Mouse (Mus musculus): ENCODE data around the gene Gm16253. TPM values are rescaled to one million over a fixed set of nuclear protein-coding genes. Genes with fewer than 3 reads are reported as not detected.

Gene Gm16253
- polyA plus RNA-seq, 1 experiment from 2014 or later = 1.0 TPM

- ATAC-seq (replicated peaks; ENCODE audit: low FRiP score) = no peak
- 89% methylated on average over 11 of the region's 11 CpGs for WGBS
- H3K4me2 ChIP-seq (ENCODE audit: low read depth, low read length, severe bottlenecking) = no peak overlapping the region
Observed at GRCm38 (mm10) chr3:96543345-96543744, 33.4 kb upstream of the Gm16253 start.

GRCm38 (mm10) chr3:96545565-96545964 lies 31.2 kb upstream of the Gm16253 start:
- Histone ChIP-seq H3K4me2 (ENCODE audit: low read depth, low read length, severe bottlenecking) (no peak overlapping the region), H3K9me3 (ENCODE audit: control insufficient read depth, low read length) (no peaks in the 10 kb centered on the region), H3K9ac (ENCODE audit: low read length) (no peak overlapping the region), H3K36me3 (ENCODE audit: control insufficient read depth, insufficient read depth, low read length) (no peaks in the 10 kb centered on the region), H3K4me1 (replicated peaks; ENCODE audit: control insufficient read depth, insufficient read depth, low read length) (no peaks in the 10 kb centered on the region), H3K27me3 (ENCODE audit: control insufficient read depth, insufficient read depth, low read length) (no peaks in the 10 kb centered on the region), H3K4me3 (ENCODE audit: low read depth, low read length) (no peak overlapping the region), H3K27ac (ENCODE audit: low read depth, low read length) (no peak overlapping the region)
- 41% methylated on average over 1 of the region's 1 CpGs for WGBS
- ATAC-seq (replicated peaks; ENCODE audit: low FRiP score) (no peak), DNase-seq (ENCODE audit: low spot score) (no peak)

More at GRCm38 (mm10) chr3:96543345-96543744, 33.4 kb upstream of the Gm16253 start:
- Histone ChIP-seq H3K4me3 (ENCODE audit: low read depth, low read length) (no peak overlapping the region), H3K9ac (ENCODE audit: low read length) (no peak overlapping the region), H3K27ac (ENCODE audit: low read depth, low read length) (no peak overlapping the region), H3K27me3 (ENCODE audit: control insufficient read depth, insufficient read depth, low read length) (no peaks in the 10 kb centered on the region), H3K9me3 (ENCODE audit: control insufficient read depth, low read length) (no peaks in the 10 kb centered on the region), H3K36me3 (ENCODE audit: control insufficient read depth, insufficient read depth, low read length) (no peaks in the 10 kb centered on the region), H3K4me1 (replicated peaks; ENCODE audit: control insufficient read depth, insufficient read depth, low read length) (no peaks in the 10 kb centered on the region)
- DNase-seq (ENCODE audit: low spot score) = no peak

- Histone ChIP-seq H3K4me3 (ENCODE audit: low read depth, low read length) (no peak overlapping the region), H3K36me3 (ENCODE audit: control insufficient read depth, insufficient read depth, low read length) (no peaks in the 10 kb centered on the region), H3K4me2 (ENCODE audit: low read depth, low read length, severe bottlenecking) (0 out of 2 replicates have a peak overlapping the region, but pooled peaks have one; percentile 31), H3K4me1 (replicated peaks; ENCODE audit: control insufficient read depth, insufficient read depth, low read length) (no peaks in the 10 kb centered on the region), H3K27ac (ENCODE audit: low read depth, low read length) (no peak overlapping the region), H3K9ac (ENCODE audit: low read length) (no peak overlapping the region), H3K27me3 (ENCODE audit: control insufficient read depth, insufficient read depth, low read length) (no peaks in the 10 kb centered on the region), H3K9me3 (ENCODE audit: control insufficient read depth, low read length) (no peaks in the 10 kb centered on the region)
- WGBS = 43% methylated on average over 4 of the region's 4 CpGs
- ATAC-seq (replicated peaks; ENCODE audit: low FRiP score) (no peak), DNase-seq (ENCODE audit: low spot score) (no peak)
Observed at GRCm38 (mm10) chr3:96546880-96547279, 29.9 kb upstream of the Gm16253 start.

- 6% methylated on average over 14 of the region's 14 CpGs for WGBS
- ATAC-seq (replicated peaks; ENCODE audit: low FRiP score) = no peak; the same call in 1 of the 2 replicates
- DNase-seq (ENCODE audit: low spot score) = peak; percentile 84
Observed at GRCm38 (mm10) chr3:96547389-96547960, 29.3 kb upstream of the Gm16253 start.

GRCm38 (mm10) chr3:96548824-96549223 lies 28.0 kb upstream of the Gm16253 start:
- no peak overlapping the region for H3K9ac ChIP-seq (ENCODE audit: low read length)
- ATAC-seq (replicated peaks; ENCODE audit: low FRiP score) (no peak), DNase-seq (ENCODE audit: low spot score) (no peak)
- no peaks in the 10 kb centered on the region for H3K27me3 ChIP-seq (ENCODE audit: control insufficient read depth, insufficient read depth, low read length)
- no peaks in the 10 kb centered on the region for H3K4me1 ChIP-seq (replicated peaks; ENCODE audit: control insufficient read depth, insufficient read depth, low read length)
- WGBS = 84% methylated on average over 7 of the region's 7 CpGs
- H3K4me3 ChIP-seq (ENCODE audit: low read depth, low read length) = no peak overlapping the region
- no peak overlapping the region for H3K27ac ChIP-seq (ENCODE audit: low read depth, low read length)
- no peaks in the 10 kb centered on the region for H3K9me3 ChIP-seq (ENCODE audit: control insufficient read depth, low read length)
- H3K4me2 ChIP-seq (ENCODE audit: low read depth, low read length, severe bottlenecking) = no peak overlapping the region
- H3K36me3 ChIP-seq (ENCODE audit: control insufficient read depth, insufficient read depth, low read length) = no peaks in the 10 kb centered on the region

More at GRCm38 (mm10) chr3:96547389-96547960, 29.3 kb upstream of the Gm16253 start:
- no peak overlapping the region for H3K27ac ChIP-seq (ENCODE audit: low read depth, low read length)
- no peak overlapping the region for H3K4me3 ChIP-seq (ENCODE audit: low read depth, low read length)
- H3K9me3 ChIP-seq (ENCODE audit: control insufficient read depth, low read length) = no peaks in the 10 kb centered on the region
- H3K9ac ChIP-seq (ENCODE audit: low read length) = no peak overlapping the region
- no peaks in the 10 kb centered on the region for H3K36me3 ChIP-seq (ENCODE audit: control insufficient read depth, insufficient read depth, low read length)
- no peaks in the 10 kb centered on the region for H3K27me3 ChIP-seq (ENCODE audit: control insufficient read depth, insufficient read depth, low read length)
- peak overlapping the region; percentile 31 for H3K4me2 ChIP-seq (ENCODE audit: low read depth, low read length, severe bottlenecking)
- no peaks in the 10 kb centered on the region for H3K4me1 ChIP-seq (replicated peaks; ENCODE audit: control insufficient read depth, insufficient read depth, low read length)

- H3K9me3 ChIP-seq (ENCODE audit: control insufficient read depth, low read length) = no peaks in the 10 kb centered on the region
- no peaks in the 10 kb centered on the region for H3K36me3 ChIP-seq (ENCODE audit: control insufficient read depth, insufficient read depth, low read length)
- H3K4me1 ChIP-seq (replicated peaks; ENCODE audit: control insufficient read depth, insufficient read depth, low read length) = no peaks in the 10 kb centered on the region
- H3K9ac ChIP-seq (ENCODE audit: low read length) = no peak overlapping the region
- 84% methylated on average over 5 of the region's 5 CpGs for WGBS
- H3K4me3 ChIP-seq (ENCODE audit: low read depth, low read length) = no peak overlapping the region
- DNase-seq (ENCODE audit: low spot score) = no peak
- H3K27me3 ChIP-seq (ENCODE audit: control insufficient read depth, insufficient read depth, low read length) = no peaks in the 10 kb centered on the region
- no peak overlapping the region for H3K4me2 ChIP-seq (ENCODE audit: low read depth, low read length, severe bottlenecking)
- H3K27ac ChIP-seq (ENCODE audit: low read depth, low read length) = no peak overlapping the region
- ATAC-seq (replicated peaks; ENCODE audit: low FRiP score) = no peak
Observed at GRCm38 (mm10) chr3:96549346-96549745, 27.4 kb upstream of the Gm16253 start.

GRCm38 (mm10) chr3:96551203-96551602 lies 25.6 kb upstream of the Gm16253 start:
- Histone ChIP-seq H3K4me3 (ENCODE audit: low read depth, low read length) (no peak overlapping the region), H3K4me1 (replicated peaks; ENCODE audit: control insufficient read depth, insufficient read depth, low read length) (peaks cover 3% of the 10 kb centered on the region), H3K27me3 (ENCODE audit: control insufficient read depth, insufficient read depth, low read length) (no peaks in the 10 kb centered on the region), H3K4me2 (ENCODE audit: low read depth, low read length, severe bottlenecking) (no peak overlapping the region), H3K9ac (ENCODE audit: low read length) (no peak overlapping the region), H3K36me3 (ENCODE audit: control insufficient read depth, insufficient read depth, low read length) (no peaks in the 10 kb centered on the region), H3K9me3 (ENCODE audit: control insufficient read depth, low read length) (no peaks in the 10 kb centered on the region), H3K27ac (ENCODE audit: low read depth, low read length) (no peak overlapping the region)
- ATAC-seq (replicated peaks; ENCODE audit: low FRiP score) (no peak), DNase-seq (ENCODE audit: low spot score) (no peak)
- WGBS = 19% methylated on average over 8 of the region's 8 CpGs

GRCm38 (mm10) chr3:96551890-96552289 lies 24.9 kb upstream of the Gm16253 start:
- DNase-seq (ENCODE audit: low spot score) (no peak), ATAC-seq (replicated peaks; ENCODE audit: low FRiP score) (no peak)
- no peak overlapping the region for H3K4me3 ChIP-seq (ENCODE audit: low read depth, low read length)
- no peak overlapping the region for H3K9ac ChIP-seq (ENCODE audit: low read length)
- H3K36me3 ChIP-seq (ENCODE audit: control insufficient read depth, insufficient read depth, low read length) = no peaks in the 10 kb centered on the region
- H3K27ac ChIP-seq (ENCODE audit: low read depth, low read length) = no peak overlapping the region
- WGBS = 78% methylated on average over 7 of the region's 7 CpGs
- no peaks in the 10 kb centered on the region for H3K27me3 ChIP-seq (ENCODE audit: control insufficient read depth, insufficient read depth, low read length)
- H3K4me1 ChIP-seq (replicated peaks; ENCODE audit: control insufficient read depth, insufficient read depth, low read length) = peaks cover 3% of the 10 kb centered on the region
- no peak overlapping the region for H3K4me2 ChIP-seq (ENCODE audit: low read depth, low read length, severe bottlenecking)
- H3K9me3 ChIP-seq (ENCODE audit: control insufficient read depth, low read length) = no peaks in the 10 kb centered on the region

- Histone ChIP-seq H3K4me3 (ENCODE audit: low read depth, low read length) (no peak overlapping the region), H3K4me1 (replicated peaks; ENCODE audit: control insufficient read depth, insufficient read depth, low read length) (peaks cover 5% of the 10 kb centered on the region), H3K36me3 (ENCODE audit: control insufficient read depth, insufficient read depth, low read length) (no peaks in the 10 kb centered on the region), H3K27ac (ENCODE audit: low read depth, low read length) (no peak overlapping the region), H3K27me3 (ENCODE audit: control insufficient read depth, insufficient read depth, low read length) (no peaks in the 10 kb centered on the region), H3K4me2 (ENCODE audit: low read depth, low read length, severe bottlenecking) (no peak overlapping the region), H3K9me3 (ENCODE audit: control insufficient read depth, low read length) (no peaks in the 10 kb centered on the region), H3K9ac (ENCODE audit: low read length) (no peak overlapping the region)
- DNase-seq (ENCODE audit: low spot score) (no peak), ATAC-seq (replicated peaks; ENCODE audit: low FRiP score) (no peak)
- WGBS = 83% methylated on average over 6 of the region's 6 CpGs
Observed at GRCm38 (mm10) chr3:96553601-96554000, 23.2 kb upstream of the Gm16253 start.

Measured in forebrain, embryonic 11.5 days (tissue).